Mouse (Mus musculus) embryo, embryonic 11.5 days (tissue): ENCODE measurements around the gene Etfrf1.

Source experiments
- DNase-seq: peaks from one replicate; pipeline ENCODE4 v3.0.0-alpha.2; 2012; ENCODE audit warnings: low read depth, low spot score

Etfrf1 gene

DNA sequence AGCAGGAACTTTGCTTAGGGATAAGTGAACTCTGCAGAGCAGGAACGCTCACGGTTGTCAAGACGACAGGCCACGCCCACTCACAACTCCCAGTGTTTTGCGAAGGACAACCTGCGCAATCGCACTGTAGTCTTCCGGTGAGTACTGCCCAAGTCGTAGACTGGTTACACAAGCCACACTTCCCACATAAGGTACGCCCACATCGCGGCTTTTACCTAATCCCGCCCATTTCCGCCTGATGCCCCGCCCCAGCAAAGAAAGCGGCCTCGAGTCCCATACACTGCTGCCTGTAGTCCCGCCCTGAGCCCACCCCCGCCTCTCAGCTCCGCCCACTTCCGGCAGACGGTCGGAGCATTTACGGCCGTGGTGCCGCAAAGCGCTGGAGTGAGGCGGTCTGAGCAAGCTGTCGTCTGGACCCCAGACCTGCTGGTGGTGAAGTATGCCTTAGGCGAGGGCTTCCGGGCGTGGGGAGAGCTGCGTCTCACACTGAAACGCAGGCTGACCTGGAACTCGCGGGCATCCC, at the start of gene Etfrf1, which contains the start of gene Casc1:
Gene Etfrf1, plus strand, starts transcription at position 319 of the 523 bp plus-strand sequence.
Gene Casc1, minus strand, starts transcription at position 190 of the 523 bp plus-strand sequence.
- peak; percentile 99 for DNase-seq

DNA sequence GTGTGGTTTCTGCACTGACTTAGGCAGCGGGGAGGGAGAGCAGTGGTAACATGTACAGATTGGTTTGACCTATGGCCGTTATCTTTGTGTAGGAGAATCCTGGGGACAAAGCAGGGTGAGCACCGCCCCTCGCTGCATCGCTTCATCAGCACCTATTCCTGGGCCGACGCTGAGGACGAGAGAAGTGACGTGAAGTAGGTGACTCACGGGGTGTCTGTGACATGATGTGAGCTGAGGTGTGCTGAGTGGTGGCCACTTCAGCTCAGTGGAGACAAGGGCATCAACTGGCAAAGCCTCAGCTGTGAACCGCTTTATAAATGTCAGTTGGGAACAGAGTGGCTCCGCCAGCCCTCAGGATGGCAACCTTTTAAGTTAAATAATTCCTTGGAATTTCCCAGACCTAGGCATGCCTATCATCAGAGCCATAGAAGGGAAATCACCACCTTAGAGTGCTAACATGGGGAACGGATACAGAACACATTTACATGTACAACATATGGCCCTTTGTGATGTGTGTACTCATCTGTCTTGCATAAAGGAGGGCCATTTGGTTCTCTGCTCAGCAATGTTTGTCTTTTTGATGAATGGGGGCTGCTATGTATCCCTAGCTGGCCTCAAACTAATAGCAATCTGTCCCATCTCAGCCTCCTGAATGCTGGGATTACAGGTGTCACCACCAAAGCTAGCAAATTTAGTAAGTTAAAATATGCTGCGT, 38.9 kb upstream of the Etfrf1 start:
- DNase-seq: no peak

DNA sequence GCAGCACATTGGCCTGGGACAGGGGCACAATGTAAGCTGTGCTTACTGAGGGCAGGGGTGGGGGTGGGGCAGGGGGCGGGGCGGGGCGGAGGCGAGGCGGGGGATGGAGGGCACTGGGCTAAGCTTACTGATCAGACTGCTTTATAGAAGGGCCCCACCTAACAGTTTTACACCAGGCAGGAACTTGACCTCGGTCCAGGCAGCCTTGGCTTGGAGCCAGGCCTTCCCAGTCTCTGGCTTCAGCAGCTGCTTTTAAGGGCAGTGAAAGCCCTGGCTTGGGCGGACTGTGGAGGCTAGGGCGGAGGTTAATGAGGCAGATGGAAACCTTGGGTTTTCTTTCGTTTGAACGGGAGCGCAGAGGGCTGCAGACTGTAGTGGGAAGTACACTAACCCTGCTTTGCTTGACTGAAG, 37.1 kb upstream of the Etfrf1 start:
- peak; percentile 24 for DNase-seq

DNA sequence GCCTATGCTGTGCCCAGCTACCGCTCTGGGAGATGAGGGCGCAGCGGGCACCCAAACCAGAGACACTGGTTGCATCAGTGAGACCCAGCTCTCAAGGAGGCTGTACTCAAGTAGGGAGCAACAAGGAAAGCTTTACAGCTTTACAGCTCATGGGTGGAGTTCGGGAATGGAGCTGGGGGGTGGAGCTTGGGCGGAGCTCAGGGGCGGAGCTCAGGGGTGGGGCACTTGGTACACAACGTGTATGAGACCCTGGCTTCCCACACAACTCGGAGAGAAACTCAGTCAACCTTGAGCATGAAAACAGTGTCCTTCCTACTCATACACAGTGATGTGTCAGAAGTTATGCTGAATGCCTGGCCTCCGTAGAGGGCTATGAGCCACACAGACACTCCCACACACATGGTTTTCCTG, 35.4 kb upstream of the Etfrf1 start:
- no peak for DNase-seq

DNA sequence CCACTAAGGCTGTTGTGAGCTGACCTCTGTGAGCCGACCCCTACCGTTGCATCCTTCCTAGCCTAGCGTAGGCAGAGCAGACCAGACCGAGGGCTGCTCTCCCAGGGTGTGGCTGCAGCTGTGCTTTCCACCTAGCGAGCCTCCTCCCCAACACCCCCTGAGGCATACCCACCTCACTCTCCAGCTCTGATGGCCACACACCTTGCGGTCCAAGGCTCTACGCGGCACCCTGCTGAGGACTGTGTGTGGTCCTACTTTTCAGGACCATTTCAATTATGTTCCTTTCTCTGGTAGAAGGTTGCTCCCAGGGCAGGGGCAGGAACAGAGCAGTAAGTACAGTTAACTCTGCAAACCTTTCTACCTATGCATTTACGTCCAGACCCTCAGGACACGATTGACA, 34.5 kb upstream of the Etfrf1 start:
- DNase-seq: no peak

DNA sequence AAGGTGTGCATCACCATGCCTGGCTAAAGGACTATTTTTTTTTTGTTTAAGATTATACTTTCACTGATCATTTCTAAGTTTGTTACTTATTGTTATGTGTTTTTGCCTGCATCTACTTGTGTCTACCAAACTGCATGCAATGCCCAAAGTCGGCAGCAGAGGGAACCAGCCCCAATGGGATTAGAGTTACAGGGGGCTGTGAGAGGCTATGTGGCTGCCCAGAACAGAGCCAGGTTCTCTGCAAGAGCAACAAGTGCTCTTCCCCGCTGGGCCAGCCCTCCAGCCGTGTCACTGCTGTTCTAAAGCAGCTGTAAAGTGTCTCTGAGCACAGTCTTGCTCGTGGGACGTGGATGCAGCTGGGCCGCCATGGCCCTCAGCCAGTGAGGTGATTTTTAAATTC, 31.3 kb upstream of the Etfrf1 start:
- DNase-seq: peak; percentile 37

DNA sequence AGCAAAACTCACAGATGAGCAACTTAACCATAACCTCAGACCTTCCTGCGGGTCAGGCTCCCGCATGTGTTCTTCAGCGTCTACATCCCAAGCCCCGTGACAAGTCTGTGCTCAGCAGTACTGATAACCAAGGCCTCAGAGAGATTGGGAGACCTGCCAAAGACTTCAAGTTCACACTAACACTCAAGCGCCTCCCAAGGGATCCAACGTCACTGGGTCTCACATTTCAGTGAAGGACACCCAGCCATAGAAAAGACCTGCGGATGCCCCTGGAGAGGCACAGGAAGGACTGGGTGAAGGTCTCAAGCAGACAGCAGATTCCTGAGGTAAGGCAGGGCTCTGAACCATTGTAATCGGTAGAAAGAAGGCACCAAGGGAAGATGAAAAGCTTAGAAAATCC, 28.9 kb upstream of the Etfrf1 start:
- DNase-seq: no peak

DNA sequence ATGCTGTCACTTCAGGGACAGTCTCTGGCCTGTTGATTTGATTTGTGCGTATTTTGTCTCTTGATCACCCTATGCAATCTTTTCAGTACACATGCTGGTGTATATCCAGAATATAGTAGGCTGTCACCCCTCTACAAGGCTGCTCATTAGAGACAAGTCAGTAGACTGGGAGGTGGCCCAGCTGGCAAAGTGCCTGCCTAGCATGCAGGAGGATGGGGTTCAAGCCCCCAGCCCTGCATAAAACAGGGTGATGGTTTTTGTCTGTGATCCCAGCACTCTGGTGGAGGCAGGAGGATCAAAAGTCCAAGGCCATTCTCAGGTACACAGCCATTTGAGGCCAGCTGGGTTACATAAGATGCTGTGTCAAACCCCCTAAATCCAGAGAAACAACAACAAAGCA, 24.8 kb upstream of the Etfrf1 start:
- DNase-seq: no peak

DNA sequence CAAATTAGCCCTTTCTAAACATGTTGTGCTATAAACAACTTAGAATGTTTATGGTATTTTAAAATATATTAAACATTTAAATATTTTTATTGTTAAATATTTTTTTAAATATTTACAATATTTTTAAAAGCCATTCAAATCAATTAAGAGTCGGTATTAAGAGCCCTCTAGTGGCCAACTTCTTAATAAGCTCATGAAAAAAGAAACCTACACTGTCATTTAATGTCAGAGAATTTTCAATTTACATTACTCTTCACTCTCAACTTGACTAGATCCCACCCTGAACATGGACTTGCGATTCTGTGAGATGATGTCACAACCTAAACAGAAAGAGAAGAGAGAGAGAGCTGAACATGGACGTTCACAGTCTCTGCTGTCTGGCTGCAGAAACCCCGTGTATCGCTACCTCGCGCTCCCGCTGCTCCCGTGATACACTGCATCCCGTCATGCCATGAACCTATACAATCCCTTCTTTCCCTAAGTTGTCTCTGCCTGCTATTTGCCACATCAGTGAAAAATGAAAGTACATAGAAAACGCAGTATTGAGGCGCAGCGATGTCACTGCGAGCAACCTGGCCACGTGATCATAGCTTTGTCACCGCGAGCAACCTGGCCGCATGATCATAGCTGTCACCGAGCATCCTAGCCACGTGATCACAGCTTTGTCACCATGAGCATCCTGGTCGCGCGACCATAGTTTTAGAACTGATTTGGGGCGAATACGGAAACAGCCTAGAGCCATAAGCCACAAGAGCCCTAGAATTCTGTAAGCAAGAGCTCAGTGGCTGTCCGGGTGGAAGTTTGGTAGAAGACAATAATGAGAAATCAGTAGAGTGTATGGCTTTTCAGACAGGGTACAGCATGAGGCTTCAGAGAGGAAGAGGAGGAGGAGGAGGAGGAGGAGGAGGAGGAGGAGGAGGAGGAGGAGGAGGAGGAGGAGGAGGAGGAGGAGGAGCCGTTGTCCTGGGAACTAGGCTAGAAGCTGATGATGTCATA, 23.5 kb upstream of the Etfrf1 start:
- no peak for DNase-seq

DNA sequence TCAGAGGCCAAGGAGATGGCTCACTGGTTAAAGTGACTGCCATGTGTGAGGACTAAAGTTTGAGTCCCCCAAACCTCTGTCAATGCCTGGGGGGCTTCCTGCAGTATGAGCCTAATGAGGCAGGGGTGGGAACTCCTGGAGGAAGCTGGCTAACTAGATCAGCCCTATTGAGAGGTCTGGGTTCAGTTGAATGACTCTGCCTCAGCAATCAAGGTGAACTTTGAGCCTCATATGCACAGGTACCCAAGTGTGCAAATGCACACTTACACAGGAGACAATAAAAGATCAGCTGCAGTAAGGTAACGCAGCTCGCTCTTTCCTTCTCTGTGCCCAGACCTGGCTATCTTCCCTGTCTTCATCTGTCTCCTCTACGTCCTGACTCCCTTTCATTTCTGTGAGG, 17.9 kb upstream of the Etfrf1 start:
- no peak for DNase-seq

DNA sequence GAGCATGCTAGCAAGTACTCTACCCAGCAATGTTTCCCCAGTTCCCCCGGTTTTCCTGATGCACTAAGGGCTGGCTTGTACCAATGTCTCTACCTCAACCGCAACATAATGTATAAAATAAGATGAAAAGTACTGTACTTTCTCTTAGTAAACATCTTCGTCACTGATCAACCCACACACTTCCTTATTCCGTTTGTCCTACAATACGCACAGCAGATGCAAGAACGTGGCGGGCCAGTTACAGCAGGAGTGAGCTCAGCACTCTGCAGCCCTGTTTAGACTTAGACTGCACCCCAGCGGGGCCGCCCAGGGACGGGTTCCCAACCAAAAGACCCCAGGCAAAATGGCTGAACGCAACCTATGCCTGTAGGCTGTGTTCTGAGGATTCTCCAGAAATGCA, 17.5 kb upstream of the Etfrf1 start:
- DNase-seq: no peak

DNA sequence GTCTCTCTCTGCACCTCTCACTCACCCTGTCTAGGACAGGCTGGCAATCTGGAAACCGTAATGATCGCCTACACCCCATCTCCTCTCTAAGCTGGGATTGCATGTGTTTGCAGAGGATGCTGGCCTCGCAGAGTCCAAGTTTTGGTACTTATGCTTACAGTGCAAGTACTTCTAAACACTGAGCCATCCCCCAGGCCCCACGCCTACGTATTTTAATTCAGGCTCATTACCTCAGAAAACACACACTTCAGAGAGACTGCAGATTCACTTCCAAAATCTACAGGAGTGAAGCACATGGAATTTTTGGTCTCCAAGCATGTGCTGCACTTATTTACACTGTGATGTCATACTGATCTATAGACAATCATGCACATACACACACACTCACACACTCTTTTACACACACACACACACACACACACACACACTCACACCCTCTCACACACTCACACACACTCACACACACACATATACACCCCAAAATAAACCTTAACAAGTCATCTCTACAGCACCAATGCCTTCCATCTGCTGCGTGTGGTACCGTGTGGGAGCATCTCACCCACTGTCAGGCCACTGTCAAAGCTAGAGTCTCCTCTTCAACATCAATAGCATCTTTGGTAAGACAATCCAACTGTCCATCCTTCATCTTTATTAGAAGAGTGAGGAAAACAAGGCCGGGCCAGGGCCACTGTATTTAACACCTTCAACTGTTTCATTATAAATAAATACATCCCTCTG, 12.8 kb upstream of the Etfrf1 start:
- DNase-seq: no peak

DNA sequence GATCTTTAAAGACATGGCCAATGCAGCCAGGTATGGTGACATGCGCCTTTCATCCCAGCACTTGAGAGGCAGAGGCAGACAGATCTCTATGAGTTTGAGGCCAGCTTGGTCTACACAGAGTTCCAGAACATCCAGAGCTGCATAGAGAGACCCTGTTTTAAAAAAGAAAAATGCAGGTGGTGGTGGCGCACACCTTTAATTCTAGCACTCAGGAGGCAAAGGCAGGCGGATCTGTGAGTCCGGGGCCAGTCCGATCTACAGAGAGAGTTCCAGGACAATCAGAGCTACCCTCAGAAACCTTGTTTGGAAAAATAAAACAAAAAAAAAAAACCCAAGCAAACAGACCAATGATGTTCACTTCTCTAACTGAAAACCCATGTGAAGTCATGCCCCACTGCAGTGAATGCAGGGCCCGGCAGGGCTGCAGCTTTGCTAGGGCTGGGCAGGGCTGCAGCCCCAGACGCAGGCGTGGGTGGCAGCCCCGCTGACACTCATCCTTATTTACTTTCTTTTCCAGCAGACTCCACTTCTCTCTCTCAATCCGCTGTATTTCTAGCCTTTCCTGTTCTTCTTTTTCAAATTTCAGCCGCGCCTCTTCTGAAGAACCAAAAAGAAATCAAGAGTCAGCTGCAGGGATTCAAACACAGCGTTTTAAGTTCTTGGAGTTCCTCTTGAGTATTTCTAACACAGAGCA, 8.4 kb upstream of the Etfrf1 start:
- no peak for DNase-seq

DNA sequence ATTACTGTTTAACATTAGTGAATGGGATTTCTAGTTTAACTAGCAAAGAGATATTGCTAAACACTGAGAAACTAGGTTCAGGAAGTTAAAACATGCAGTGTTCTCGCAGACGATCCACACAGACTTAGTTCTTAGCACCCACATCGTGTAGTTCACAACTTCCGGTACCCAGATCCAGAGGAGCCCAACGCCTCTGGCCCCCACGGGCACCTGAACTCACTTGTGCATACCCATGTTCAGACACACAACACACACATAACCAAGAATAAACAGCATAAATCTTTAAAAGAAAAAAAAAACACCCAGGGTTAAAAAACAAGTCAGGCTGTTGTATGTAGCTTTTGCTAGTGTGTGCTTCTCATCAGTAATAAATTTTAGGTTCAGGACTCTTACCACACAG, 6.5 kb upstream of the Etfrf1 start:
- DNase-seq: no peak

DNA sequence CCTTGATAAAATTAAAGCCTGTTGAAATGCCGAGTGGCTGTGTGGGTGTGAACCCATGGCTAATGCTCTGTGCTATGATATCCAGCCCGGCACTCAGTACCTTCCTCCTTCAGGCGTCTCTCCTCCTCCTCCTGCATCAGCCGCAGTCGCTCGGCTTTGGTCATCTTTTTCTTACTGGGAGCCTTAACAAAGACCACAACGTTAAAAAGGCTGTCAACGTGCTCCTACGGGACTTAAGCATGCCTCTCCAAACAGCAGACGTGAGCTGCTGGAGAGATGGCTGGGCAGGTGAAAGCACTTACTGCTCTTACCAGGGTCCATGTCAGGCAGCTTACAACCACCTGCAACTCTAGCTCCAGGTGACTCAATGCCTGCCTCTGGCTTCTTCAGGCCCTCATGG, 5.8 kb upstream of the Etfrf1 start:
- no peak for DNase-seq

DNA sequence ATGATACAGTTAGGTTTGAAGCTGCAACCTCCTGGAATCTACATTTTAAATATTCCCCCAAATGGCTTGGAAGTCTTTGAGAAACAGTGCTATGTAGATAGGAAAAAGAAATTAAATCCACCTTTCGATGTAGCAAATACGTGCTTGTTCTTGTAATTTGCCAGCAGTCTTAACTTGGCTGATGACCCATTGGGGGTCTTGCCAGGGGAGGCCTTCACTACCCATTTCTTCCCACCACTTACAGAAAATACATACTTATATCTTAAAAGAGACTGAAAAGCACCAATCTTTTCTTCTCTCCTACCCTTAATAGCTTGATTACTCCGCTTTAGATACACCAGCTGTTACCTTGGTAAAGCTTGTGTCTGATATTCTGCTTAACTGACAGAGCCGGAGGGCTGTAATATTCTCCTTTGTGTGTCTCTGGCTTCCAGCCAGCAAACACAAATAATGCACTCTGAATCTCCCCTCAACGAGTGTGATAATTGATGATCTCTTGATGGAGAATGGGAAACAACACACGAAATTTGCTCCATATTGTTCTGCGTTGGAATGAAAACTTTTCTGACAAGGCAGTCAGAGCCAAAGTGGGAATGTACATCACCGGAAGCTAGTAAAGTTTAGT, 766 bp upstream of the Etfrf1 start:
- DNase-seq: no peak

DNA sequence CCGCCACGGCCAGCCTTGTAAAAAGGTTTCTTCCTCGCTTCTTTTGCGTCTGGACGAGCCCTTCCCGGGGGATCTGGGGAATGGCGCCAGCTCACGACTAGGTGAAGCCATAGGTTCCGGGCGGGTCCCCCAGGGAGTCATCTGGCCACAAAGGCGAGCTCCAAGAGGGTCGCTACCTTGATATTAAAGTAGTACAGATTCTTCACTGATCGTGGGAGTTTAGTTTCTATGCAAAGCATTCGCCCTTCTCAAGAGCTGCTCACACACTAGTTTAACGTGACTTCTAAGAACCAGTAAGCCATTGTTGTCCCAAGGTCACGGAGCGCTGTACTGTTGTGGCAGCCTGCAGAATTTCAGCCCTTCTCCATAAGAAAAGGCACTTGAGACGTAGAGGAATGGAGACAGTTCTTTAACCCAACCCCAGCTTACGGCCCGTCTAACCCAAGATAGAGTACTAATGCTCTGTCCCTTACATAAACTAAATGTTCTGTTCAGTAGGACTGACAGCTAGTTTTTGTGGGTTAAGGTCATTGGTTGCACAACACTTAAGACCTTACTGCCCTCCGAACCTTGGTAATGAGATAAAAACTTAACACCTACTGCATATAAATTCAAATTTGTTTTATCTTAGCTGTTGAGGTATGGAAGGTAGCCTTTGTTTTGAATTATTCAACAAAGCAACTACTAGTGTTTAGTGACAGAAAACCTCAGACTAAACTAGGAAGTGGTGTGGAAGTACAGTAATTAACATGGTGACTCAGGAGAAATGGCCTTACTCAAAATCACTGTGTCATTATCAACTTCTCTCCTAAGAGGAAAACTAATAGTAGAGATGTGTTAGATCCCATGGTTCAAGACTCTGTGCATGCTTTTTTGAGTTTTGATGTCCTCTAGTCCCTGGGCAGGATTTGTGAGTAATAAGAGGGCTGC, 707 bp downstream of the Etfrf1 start:
- no peak for DNase-seq

DNA sequence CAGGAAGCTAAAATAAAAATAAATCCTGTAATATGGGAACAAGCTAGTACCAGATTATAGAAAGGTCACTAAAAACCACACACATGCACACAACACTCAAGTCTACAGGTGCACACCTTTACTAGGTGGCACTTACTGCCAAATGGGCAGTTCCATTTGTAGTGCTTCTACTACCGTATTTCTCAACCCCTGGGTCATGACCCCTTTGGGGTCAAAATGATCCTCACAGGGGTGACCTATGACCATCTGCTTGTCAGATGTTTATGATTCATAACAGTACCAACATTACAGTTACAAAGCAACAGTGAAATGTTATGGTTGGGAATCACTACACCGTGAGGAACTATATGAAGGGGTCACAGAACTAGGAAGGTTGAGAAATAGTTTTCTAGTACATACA, 3.0 kb downstream of the Etfrf1 start:
- DNase-seq: no peak

DNA sequence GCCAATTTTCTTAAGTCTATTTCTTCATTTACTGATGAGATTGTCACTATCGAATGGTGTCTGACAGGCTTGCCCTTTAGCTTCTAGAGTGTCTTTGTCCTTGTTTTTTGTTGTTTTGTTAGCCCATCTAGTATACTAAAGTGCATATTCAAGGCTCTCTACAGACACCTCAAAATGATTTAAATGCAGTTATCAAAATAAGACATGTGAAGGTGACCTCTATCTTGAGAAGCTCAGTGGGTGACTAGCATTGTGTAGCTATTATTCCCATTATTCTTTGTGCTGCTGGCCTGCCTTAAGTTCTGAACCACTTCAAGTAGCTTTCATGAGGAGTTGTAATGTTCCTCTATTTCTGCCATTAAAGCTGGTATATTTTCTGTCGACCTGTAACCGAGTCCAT, 4.9 kb downstream of the Etfrf1 start:
- DNase-seq: no peak

DNA sequence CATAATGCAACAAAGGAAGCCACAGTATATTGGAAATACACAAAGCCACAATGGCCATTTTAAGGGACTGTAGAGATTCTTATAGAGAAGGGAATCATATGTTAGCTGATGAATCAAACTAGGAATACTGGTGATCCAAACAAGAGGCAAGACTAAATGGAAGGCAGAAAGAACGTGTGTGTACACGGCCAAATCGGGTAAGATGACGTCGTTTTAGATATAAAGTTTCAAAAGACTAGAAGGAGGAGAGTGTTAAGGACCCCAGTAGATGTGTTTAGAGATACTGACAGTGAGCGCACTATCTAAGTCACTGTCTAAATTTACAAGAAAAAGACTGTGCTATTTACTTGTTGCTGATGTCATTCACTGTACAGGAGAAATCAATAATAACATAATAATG, 13.3 kb downstream of the Etfrf1 start:
- DNase-seq: no peak
